Mouse (Mus musculus): ENCODE results near the gene Hist1h2bh.

The Hist1h2bh gene

GRCm38 (mm10) chr13:23530901-23531875, 12.0 kb downstream of the Hist1h2bh start, which contains the start of gene Hist1h4h:
Gene Hist1h4h, plus strand, starts transcription at chr13:23531050.
- DNase-seq (ENCODE audit: low spot score in 2 of 2) = peak; percentile 97 to 98

- DNase-seq (ENCODE audit: low spot score in 2 of 2) = peak; percentile 59 to 84
These were observed 12.9 kb downstream of the Hist1h2bh start for GRCm38 (mm10) chr13:23530181-23530900.

GRCm38 (mm10) chr13:23529480-23530165, 13.6 kb downstream of the Hist1h2bh start:
- no peak for DNase-seq (ENCODE audit: low spot score in 2 of 2)

DNA sequence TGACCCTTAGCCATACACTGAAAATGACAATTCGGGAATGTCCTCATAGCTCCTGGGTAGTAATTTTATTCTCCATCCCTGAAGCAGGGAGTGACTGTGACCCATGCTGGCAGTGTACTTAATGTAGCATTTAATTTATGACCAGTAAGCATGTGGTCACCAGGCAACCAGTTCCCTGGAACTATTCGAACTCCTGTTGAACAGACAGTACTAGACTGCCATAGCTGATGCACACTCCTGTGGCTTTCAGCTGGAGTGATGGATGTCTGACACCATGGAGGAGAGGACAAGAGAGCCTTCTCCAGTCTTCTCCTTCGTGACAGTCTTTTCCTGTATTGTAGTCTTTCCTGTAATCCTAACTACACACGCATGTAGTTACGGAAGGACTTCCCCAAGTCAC, 14.2 kb downstream of the Hist1h2bh start:
- DNase-seq (ENCODE audit: low spot score in 2 of 2) = no peak

DNA sequence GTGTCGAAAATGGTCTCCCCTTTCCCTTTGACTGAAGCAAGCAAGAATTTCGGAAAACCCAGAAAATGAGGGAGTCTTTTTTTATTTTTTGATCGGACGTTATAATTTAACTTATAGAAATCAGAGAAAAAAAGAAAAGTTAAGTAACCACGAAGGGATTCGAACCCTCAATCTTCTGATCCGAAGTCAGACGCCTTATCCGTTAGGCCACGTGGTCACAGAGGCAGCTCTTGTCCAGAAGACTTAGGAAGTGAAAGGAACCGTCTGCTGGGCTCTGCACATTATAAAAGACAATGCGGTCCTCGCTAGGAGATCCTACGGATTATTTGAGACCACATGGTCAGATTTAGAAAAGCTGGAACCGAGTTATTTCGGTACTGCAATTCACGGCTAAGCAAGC, 16.9 kb downstream of the Hist1h2bh start:
- peak; percentile 78 to 96 for DNase-seq (ENCODE audit: low spot score in 2 of 2)

DNA sequence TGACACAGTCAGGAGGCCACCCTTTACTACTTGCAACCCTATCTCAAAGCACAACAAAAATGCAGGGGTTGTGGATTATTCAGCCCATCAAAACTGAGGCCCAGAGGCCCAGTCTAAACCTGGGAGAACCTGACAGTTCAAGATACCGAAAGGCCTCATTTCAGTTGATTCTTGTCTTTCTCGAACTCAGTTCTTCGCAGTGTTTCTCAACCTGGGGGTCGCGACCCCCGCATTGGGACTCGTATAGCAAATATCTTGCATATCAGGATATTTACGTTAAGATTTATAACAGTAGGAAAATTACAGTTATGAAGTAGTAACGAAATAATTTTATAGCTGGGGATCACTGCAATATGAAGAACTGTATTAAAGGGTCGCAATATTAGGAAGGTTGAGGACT, 17.3 kb downstream of the Hist1h2bh start:
- no peak for DNase-seq (ENCODE audit: low spot score in 2 of 2)

DNA sequence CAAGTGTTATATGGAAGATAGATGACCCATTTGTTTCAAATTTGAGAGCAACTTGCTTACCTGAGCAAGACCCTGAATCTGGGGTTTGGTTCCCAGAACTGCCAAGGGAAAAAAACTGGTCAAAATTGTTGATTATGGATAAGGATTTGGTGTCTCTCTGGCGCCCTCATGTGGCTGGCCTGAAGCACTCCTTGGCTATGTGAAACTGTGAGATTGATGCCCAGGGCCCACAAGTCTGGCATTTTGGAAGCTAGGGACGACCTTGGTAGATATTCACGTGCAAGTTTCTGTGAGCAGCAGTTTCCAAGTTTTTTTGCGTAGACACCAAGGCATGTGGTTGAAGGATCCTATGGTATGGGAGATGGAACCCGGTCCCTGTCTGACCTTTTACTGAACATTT, 18.5 kb downstream of the Hist1h2bh start:
- peak in 1 of 2 experiments; percentile 63 for DNase-seq (ENCODE audit: low spot score in 2 of 2)

GRCm38 (mm10) chr13:23523976-23524375, 19.2 kb downstream of the Hist1h2bh start:
- no peak for DNase-seq (ENCODE audit: low spot score in 2 of 2)

GRCm38 (mm10) chr13:23521703-23522102, 21.5 kb downstream of the Hist1h2bh start:
- DNase-seq (ENCODE audit: low spot score in 2 of 2) = peak in 1 of 2 experiments; percentile 86

DNA sequence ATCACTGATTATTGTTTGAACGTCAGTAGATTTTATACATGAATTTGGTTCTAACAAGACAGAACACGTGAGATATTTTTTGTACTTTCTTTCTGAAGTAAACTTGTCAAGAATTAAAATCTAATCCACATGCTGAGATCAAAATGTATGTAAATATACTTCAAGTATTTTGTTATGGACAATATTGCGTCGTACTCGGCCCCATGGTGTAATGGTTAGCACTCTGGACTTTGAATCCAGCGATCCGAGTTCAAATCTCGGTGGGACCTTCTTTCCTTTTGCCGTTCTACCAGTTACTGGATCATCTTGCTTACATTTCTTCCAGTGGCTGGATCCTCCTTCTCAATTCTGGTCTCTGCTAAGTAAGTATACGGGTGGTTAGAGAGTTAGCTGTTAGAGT, 23.8 kb downstream of the Hist1h2bh start:
- peak in 1 of 2 experiments; percentile 89 for DNase-seq (ENCODE audit: low spot score in 2 of 2)

DNA sequence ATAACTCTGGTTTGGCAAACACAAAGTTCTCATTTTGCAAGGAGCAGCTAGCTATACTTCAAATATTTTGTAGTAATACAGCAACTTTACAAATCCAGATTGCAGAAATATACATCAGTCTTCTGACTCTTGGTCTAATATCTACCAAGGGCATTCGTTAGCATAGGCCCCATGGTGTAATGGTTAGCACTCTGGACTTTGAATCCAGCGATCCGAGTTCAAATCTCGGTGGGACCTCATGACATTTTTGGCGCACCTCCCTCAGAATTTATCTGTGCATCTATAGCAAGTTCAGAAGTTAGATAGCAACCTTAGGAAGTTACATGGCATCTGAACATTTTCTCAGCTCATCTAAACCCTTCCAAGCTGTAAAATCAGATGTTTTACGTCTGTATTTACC, 24.3 kb downstream of the Hist1h2bh start:
- DNase-seq (ENCODE audit: low spot score in 2 of 2) = peak; percentile 52 to 92

DNA sequence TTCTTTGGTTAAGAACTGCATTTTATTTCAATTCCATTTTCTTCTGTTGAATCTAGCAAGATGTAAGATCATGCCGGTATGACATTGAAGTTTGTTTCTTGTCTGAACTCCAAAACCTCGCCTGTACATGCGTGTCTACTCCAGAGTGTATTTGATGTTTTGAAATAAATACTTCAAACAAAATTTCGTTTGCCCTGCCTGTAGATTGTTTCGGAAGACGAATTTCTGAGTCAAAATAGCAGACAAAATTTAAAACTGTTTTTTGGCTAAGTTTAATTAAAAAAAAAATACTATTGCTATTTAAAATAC, 24.9 kb downstream of the Hist1h2bh start:
- DNase-seq (ENCODE audit: low spot score in 2 of 2) = no peak

GRCm38 (mm10) chr13:23517603-23518294, 25.4 kb downstream of the Hist1h2bh start:
- DNase-seq (ENCODE audit: low spot score in 2 of 2) = peak; percentile 62 to 97

GRCm38 (mm10) chr13:23516822-23517602, 26.2 kb downstream of the Hist1h2bh start:
- peak in 1 of 2 experiments; percentile 78 for DNase-seq (ENCODE audit: low spot score in 2 of 2)

GRCm38 (mm10) chr13:23515826-23516620, 27.2 kb downstream of the Hist1h2bh start:
- DNase-seq (ENCODE audit: low spot score in 2 of 2) = no peak

- DNase-seq (ENCODE audit: low spot score in 2 of 2) = no peak
These were observed 27.9 kb downstream of the Hist1h2bh start for GRCm38 (mm10) chr13:23515281-23515680.

GRCm38 (mm10) chr13:23513517-23513916, 29.7 kb downstream of the Hist1h2bh start:
- DNase-seq (ENCODE audit: low spot score in 2 of 2) = no peak

- DNase-seq (ENCODE audit: low spot score in 2 of 2) = no peak
These were observed 33.1 kb downstream of the Hist1h2bh start for GRCm38 (mm10) chr13:23510127-23510526.

DNA sequence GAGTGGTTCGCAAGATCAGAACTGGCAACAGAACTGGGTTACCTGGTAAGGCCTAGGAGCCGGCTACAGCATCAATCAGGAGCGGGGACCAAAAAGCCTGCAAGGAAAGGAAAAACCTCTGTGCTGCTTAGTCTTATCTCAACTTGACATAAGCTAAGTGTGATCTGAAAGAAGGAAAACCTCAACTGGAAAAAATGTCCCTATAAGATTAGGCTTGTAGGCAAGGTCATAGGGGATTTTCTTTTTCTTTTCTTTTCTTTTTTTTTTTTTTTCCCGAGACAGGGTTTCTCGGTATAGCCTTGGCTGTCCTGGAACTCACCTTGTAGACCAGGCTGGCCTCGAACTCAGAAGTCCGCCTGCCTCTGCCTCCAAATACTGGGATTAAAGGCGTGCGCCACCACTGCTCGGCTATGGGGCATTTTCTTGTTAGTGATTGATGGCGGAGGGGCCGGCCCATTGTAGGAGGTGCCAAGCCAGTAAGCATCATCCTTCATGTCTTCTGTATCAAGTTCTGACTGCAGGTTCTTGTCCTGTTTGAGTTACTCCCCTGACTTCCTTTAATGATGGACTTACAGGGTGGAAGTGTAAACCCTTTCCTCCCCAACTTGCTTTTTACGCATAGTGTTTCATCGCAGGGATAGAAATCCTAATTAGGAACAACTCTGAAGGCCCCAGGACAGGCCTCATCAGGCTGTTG, 36.2 kb downstream of the Hist1h2bh start:
- DNase-seq (ENCODE audit: low spot score in 2 of 2) = no peak

All from left cerebral cortex, adult 9 months (tissue).